Mouse (Mus musculus) forebrain, embryonic 15.5 days (tissue): ENCODE results near the gene Slc6a16. TPM values are rescaled to one million over a fixed set of nuclear protein-coding genes. Genes with fewer than 3 reads are reported as not detected.

Source experiments
- ATAC-seq: fragments of 200-750 bp; cut with Nextera tagmentation; replicated peaks from 2 replicates; pipeline ENCODE4 v1.8.0; 2017; ENCODE audit warnings: mild to moderate bottlenecking, moderate TSS enrichment, moderate library complexity
- H3K27ac ChIP-seq: fragments of 300-500 bp; sonication (generic); replicated peaks from 2 replicates; pipeline ENCODE4 v1.5.1; 2015; ENCODE audit warnings: mild to moderate bottlenecking, inconsistent platforms
- H3K27me3 ChIP-seq: fragments of 300-500 bp; sonication (generic); 2 replicates; pipeline ENCODE4 v1.6.1; 2015; ENCODE audit warnings: inconsistent platforms
- H3K36me3 ChIP-seq: fragments of 300-500 bp; sonication (generic); 2 replicates; pipeline ENCODE4 v1.6.1; 2015; ENCODE audit warnings: mild to moderate bottlenecking, inconsistent platforms
- H3K4me1 ChIP-seq: fragments of 300-500 bp; sonication (generic); 2 replicates; pipeline ENCODE4 v1.6.1; 2015; ENCODE audit warnings: inconsistent platforms
- H3K4me2 ChIP-seq: fragments of 300-500 bp; sonication (generic); replicated peaks from 2 replicates; pipeline ENCODE4 v1.6.1; 2015; ENCODE audit warnings: mild to moderate bottlenecking, inconsistent platforms
- H3K4me3 ChIP-seq: fragments of 300-500 bp; sonication (generic); 2 replicates; pipeline ENCODE4 v1.5.1; 2015; ENCODE audit warnings: mild to moderate bottlenecking, inconsistent platforms
- H3K9ac ChIP-seq: fragments of 300-500 bp; sonication (generic); replicated peaks from 2 replicates; pipeline ENCODE4 v1.6.1; 2015; ENCODE audit warnings: mild to moderate bottlenecking, inconsistent platforms
- H3K9me3 ChIP-seq: fragments of 300-500 bp; sonication (generic); 2 replicates; pipeline ENCODE4 v1.6.1; 2016; ENCODE audit warnings: inconsistent platforms
- WGBS: fragments of 180-500 bp; shearing (Covaris S2); methylation state at CpG from one replicate; pipeline ENCODE4 v1.1.7; 2015; ENCODE audit warnings: mixed read lengths; 5-methylcytosine and 5-hydroxymethylcytosine counted together
- polyA plus RNA-seq: library from polyadenylated mRNA; unstranded; fragments of >200 nt; fragmentation: Nextera tagmentation; extraction: Ambion mirVana; gene quantifications from 2 replicates; pipeline ENCODE4 v1.2.1, GENCODE M21; 2015

Gene Slc6a16
- polyA plus RNA-seq, 1 experiment from 2014 or later: 0.17 TPM

DNA sequence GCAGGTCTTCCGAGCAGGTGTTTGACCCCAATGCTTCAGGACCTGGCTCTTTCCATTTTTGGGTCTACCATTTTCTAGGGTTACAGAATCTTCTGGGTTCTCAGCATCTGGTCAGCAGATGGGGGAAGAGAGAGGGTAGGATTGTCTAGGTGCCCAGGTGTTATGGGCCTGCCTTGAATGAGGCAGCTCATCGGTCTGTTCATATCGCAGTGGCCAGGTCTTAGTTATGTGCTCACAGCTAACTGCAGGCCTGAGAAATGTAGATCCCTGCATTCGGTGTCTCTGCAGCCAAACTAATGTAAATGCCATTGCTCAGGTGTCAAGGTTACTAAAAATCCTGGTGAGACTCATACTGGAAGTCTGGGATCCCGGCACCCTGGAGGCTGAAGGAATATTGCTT lies 14.5 kb upstream of the Slc6a16 start:
- Histone ChIP-seq H3K36me3 (peaks cover 26% of the 10 kb centered on the region), H3K9ac (no peak overlapping the region), H3K4me2 (no peak overlapping the region), H3K9me3 (no peaks in the 10 kb centered on the region), H3K27ac (no peak overlapping the region), H3K4me1 (no peaks in the 10 kb centered on the region), H3K27me3 (no peaks in the 10 kb centered on the region), H3K4me3 (no peak overlapping the region)
- WGBS: 97% methylated on average over 5 of the region's 5 CpGs
- no peak for ATAC-seq

GRCm38 (mm10) chr7:45228548-45228947 lies 12.3 kb upstream of the Slc6a16 start:
- peaks cover 8% of the 10 kb centered on the region for H3K4me1 ChIP-seq
- peaks cover 28% of the 10 kb centered on the region for H3K36me3 ChIP-seq
- no peak overlapping the region for H3K9ac ChIP-seq
- H3K27me3 ChIP-seq: no peaks in the 10 kb centered on the region
- no peaks in the 10 kb centered on the region for H3K9me3 ChIP-seq
- WGBS: 96% methylated on average over 18 of the region's 18 CpGs
- no peak overlapping the region for H3K4me2 ChIP-seq
- ATAC-seq: no peak
- H3K4me3 ChIP-seq: no peak overlapping the region
- H3K27ac ChIP-seq: no peak overlapping the region

DNA sequence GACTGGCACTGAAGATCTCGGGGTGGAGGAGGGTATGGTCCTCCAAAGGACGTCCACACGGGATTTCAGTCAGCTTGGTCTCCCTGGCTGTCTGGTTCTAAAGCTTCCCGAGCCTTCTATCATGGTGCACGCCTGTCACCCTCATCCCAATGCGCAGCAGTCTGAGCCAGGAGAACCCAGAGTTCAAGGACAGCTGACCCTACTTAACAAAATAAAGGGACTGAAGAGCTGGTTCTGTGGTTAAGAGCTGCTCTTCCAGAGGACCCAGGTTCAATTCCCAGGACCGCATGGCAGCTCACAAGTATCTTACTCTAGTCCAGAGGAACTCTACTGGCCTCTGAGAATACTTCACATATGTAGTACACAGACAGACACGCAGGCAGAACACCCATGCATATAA lies 11.8 kb upstream of the Slc6a16 start:
- peaks cover 25% of the 10 kb centered on the region for H3K36me3 ChIP-seq
- no peak for ATAC-seq

GRCm38 (mm10) chr7:45229459-45230203 lies 11.3 kb upstream of the Slc6a16 start:
- no peak for ATAC-seq
- Histone ChIP-seq H3K4me1 (peaks cover 19% of the 10 kb centered on the region), H3K27me3 (no peaks in the 10 kb centered on the region), H3K36me3 (peaks cover 23% of the 10 kb centered on the region), H3K27ac (no peak overlapping the region), H3K4me2 (no peak overlapping the region), H3K9ac (no peak overlapping the region), H3K9me3 (no peaks in the 10 kb centered on the region), H3K4me3 (no peak overlapping the region)
- WGBS: 89% methylated on average over 7 of the region's 7 CpGs

More for the DNA sequence above, 11.8 kb upstream of the Slc6a16 start:
- H3K4me2 ChIP-seq: no peak overlapping the region
- no peak overlapping the region for H3K27ac ChIP-seq
- no peak overlapping the region for H3K4me3 ChIP-seq
- no peaks in the 10 kb centered on the region for H3K27me3 ChIP-seq
- H3K4me1 ChIP-seq: peaks cover 13% of the 10 kb centered on the region
- no peak overlapping the region for H3K9ac ChIP-seq
- H3K9me3 ChIP-seq: no peaks in the 10 kb centered on the region
- WGBS: 94% methylated on average over 8 of the region's 8 CpGs

DNA sequence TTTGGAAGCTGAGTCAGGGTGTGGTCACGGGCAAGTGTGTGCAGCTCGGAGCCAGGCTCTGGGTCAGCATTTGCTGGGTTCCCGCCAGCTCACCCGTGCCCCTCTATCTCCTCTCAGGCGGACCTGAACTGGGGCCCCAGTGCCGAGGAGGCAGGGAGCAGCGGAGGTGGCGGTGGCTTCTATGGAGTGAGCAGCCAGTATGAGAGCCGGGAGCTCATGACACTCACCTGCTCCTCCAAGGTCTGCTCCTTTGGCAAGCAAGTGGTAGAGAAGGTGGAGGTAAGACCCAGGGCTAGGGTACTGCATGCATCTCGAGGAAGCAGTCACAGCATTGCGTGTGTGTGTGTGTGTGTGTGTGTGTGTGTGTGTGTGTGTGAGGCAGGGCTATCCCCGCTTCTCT lies 9.7 kb upstream of the Slc6a16 start:
- Histone ChIP-seq H3K4me3 (no peak overlapping the region), H3K4me2 (no peak overlapping the region), H3K4me1 (peaks cover 25% of the 10 kb centered on the region), H3K27ac (no peak overlapping the region), H3K27me3 (no peaks in the 10 kb centered on the region), H3K36me3 (peaks cover 22% of the 10 kb centered on the region), H3K9ac (no peak overlapping the region), H3K9me3 (no peaks in the 10 kb centered on the region)
- no peak for ATAC-seq
- 82% methylated on average over 12 of the region's 12 CpGs for WGBS

DNA sequence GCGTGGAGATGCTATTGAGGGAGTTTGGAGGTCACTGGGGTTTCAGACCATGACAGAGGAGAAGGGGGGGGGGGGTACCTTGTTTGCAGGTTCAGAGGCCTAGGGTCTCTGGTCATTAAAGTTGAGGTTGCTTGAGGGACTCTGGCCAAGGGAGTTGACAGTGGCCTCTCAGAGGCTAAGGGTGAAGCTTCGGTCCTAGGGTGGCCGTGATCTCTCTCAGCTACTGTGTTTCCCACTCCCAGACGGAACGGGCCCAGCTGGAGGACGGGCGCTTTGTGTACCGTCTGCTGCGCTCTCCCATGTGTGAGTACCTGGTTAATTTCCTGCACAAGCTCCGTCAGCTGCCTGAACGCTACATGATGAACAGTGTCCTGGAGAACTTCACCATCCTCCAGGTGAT lies 8.9 kb upstream of the Slc6a16 start:
- WGBS: 90% methylated on average over 11 of the region's 11 CpGs

DNA sequence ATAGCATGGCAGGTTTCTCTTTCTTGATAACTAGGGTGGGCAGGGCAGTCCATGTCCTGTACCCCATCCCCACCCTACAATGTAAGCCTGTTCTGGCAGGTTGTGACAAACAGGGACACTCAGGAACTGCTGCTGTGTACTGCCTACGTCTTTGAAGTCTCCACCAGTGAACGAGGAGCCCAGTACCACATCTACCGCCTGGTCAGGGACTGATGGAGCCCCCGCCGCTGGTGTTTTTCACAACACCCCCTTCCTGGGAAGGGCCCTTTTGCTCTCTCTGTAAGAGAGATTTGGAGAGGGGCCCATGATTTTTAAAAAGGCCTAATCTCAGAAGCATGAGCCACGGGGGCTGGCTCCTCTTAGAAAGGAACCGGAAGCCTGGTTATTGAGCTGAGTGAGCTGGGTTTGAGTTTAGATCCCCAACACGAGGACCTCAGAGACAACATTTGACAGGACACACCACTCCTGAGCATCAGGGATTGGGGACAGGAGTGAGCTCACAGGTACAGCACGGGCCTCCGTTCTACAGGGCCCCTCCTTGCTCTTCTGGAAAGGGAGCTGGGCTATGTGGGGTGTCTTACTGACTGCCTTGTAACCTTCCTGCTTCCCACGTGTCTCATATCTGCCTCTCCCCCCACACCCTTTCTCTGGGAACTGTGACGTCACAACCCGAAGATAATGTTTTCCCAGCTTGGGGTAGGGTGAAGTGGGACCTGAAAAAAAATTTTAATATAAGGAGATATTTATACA lies 8.0 kb upstream of the Slc6a16 start:
- ATAC-seq: no peak
- WGBS: 67% methylated on average over 13 of the region's 13 CpGs
- Histone ChIP-seq H3K27me3 (no peaks in the 10 kb centered on the region), H3K9ac (no peak overlapping the region), H3K36me3 (peaks cover 14% of the 10 kb centered on the region), H3K9me3 (no peaks in the 10 kb centered on the region), H3K4me1 (peaks cover 25% of the 10 kb centered on the region), H3K4me2 (no peak overlapping the region), H3K27ac (peak overlapping the region; percentile 81), H3K4me3 (no peak overlapping the region)

More for the DNA sequence above, 8.9 kb upstream of the Slc6a16 start:
- no peak for ATAC-seq
- Histone ChIP-seq H3K4me2 (no peak overlapping the region), H3K9ac (no peak overlapping the region), H3K9me3 (no peaks in the 10 kb centered on the region), H3K36me3 (peaks cover 14% of the 10 kb centered on the region), H3K27me3 (no peaks in the 10 kb centered on the region), H3K4me3 (no peak overlapping the region), H3K27ac (no peak overlapping the region), H3K4me1 (peaks cover 25% of the 10 kb centered on the region)

DNA sequence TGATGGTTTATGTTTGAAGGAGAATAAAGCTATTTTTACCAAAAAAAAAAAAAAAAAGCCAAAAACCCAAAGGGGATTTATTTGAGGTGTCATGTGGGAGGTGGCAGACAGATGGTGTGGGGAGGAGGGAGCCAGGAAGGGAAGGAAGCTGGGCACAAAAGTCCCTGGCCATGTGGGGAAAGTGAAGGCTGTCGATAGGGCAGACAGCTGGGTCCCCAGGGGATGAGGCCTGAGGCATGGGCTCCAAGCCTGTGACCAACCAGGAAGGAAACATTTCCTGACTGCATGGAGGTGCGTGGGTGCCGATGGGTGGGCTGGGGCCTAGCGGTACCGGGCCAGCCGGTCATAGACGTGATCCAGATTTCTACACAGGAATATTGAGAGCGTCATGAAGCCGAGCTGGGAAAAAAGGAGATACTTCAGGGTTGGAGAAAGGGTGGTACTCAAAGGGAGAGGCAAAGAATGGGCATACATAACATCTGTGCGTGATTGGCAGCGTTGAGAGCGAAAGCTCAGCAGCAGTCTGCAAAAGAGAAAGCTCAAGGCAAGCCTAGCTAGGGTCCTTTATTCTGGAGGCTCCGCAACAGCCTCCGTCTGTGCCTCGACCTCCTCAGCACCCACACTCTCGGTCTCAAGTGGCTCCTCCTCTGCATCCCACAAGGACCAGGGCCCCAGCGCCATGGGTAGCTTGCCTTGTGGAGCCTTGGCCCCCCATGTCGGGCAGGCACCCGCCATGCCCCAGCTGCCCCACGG lies 7.1 kb upstream of the Slc6a16 start:
- H3K4me2 ChIP-seq: peak overlapping the region; percentile 35
- peak overlapping the region; percentile 81 for H3K27ac ChIP-seq
- H3K27me3 ChIP-seq: no peaks in the 10 kb centered on the region
- H3K36me3 ChIP-seq: peaks cover 6% of the 10 kb centered on the region
- peak overlapping the region; percentile 5; the same call in 1 of the 2 replicates for H3K4me3 ChIP-seq
- H3K9ac ChIP-seq: 0 out of 2 replicates have a peak overlapping the region, but pooled peaks have one; percentile 5
- WGBS: 24% methylated on average over 20 of the region's 20 CpGs
- peaks cover 25% of the 10 kb centered on the region for H3K4me1 ChIP-seq
- ATAC-seq: peak; percentile 35; the same call in 1 of the 2 replicates
- H3K9me3 ChIP-seq: no peaks in the 10 kb centered on the region

- peaks cover 3% of the 10 kb centered on the region; the same call in 1 of the 2 replicates for H3K36me3 ChIP-seq
- H3K4me3 ChIP-seq: peak overlapping the region; percentile 5
- 8% methylated on average over 29 of the region's 29 CpGs for WGBS
- 0 out of 2 replicates have a peak overlapping the region, but pooled peaks have one; percentile 5 for H3K9ac ChIP-seq
- no peaks in the 10 kb centered on the region for H3K9me3 ChIP-seq
- H3K27ac ChIP-seq: peak overlapping the region; percentile 81
- peak; percentile 15; the same call in 1 of the 2 replicates for ATAC-seq
- peak overlapping the region; percentile 35 for H3K4me2 ChIP-seq
- no peaks in the 10 kb centered on the region for H3K27me3 ChIP-seq
- peaks cover 25% of the 10 kb centered on the region for H3K4me1 ChIP-seq
These were observed 6.5 kb upstream of the Slc6a16 start for GRCm38 (mm10) chr7:45234333-45234841.

DNA sequence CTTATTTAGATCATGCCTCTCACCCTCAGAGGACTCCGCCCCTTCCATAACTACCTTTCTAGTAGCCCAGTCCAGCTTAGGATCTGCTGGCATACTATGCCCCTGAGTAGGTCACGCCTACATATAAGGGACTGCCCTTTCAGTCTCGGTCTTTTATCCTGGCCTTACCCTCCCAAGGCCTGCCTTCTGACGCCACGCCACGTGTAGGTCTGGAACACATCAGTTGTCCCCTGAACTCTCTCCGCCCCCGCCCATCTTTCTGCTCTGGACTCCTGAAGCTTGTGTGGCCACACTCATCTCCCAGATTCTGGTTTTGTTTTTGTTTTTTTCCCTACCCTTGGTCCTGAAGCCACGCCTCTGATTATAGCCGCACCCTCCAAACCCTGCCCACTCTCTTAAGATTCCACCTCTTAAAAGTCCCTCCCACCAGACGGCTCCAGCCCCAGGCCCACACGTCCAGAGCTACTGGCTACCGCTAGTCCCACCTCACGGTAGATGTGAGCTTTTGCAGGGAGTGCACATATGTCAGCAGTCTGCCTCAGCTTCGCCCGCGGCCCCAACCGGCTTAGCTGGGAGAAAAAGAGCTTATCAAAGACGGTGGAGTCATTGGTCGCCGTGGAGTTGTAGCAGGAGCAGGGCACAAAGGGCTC lies 5.8 kb upstream of the Slc6a16 start:
- H3K27ac ChIP-seq: peak overlapping the region; percentile 46
- no peaks in the 10 kb centered on the region for H3K27me3 ChIP-seq
- peaks cover 25% of the 10 kb centered on the region for H3K4me1 ChIP-seq
- ATAC-seq: peak; percentile 80
- H3K36me3 ChIP-seq: peaks cover 3% of the 10 kb centered on the region; the same call in 1 of the 2 replicates
- peak overlapping the region; percentile 35 for H3K4me2 ChIP-seq
- WGBS: 6% methylated on average over 21 of the region's 21 CpGs
- H3K9me3 ChIP-seq: no peaks in the 10 kb centered on the region
- H3K9ac ChIP-seq: 0 out of 2 replicates have a peak overlapping the region, but pooled peaks have one; percentile 14
- peak overlapping the region; percentile 5 for H3K4me3 ChIP-seq

DNA sequence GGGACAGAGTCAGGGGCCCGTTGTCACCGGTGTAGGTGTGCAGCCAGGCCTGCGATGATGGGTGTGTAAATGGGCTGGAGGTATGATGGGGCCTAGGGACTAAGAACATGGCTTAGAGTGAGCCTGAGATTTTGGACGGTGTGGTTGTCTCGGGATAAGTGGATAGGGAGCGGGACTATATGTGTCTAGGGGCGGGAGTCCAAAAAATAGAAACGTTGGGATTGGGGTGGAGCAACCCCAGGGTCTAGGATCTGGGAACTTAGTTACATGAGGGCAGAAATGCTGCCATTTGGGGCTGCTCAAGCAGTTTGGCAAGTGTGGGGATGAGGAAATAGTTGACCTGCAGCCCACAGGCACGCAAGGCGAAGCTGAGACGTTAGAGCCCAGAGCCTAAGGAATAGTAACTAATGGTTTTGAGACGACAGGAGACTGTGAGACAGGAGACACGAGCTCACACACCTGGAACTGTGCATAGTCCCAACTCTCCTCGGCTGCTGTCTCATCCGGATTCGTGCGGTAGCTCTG lies 5.2 kb upstream of the Slc6a16 start:
- no peak for ATAC-seq
- peak overlapping the region; percentile 35 for H3K4me2 ChIP-seq
- peaks cover 3% of the 10 kb centered on the region; the same call in 1 of the 2 replicates for H3K36me3 ChIP-seq
- peak overlapping the region; percentile 5; the same call in 1 of the 2 replicates for H3K4me3 ChIP-seq
- H3K4me1 ChIP-seq: peaks cover 27% of the 10 kb centered on the region
- H3K9me3 ChIP-seq: no peaks in the 10 kb centered on the region
- WGBS: 33% methylated on average over 17 of the region's 17 CpGs
- H3K27me3 ChIP-seq: no peaks in the 10 kb centered on the region
- H3K27ac ChIP-seq: peak overlapping the region; percentile 46
- H3K9ac ChIP-seq: 0 out of 2 replicates have a peak overlapping the region, but pooled peaks have one; percentile 14
